Mouse (Mus musculus) testis, postnatal 10 days (tissue): ENCODE results near the gene Olfr707.
"Not testable (repeated sequence)": the region's sequence is repeated elsewhere in the genome, so short reads cannot be mapped to it uniquely, and the experiment has no call there.

Experiments used
- DNase-seq: peaks from one replicate; pipeline ENCODE4 v3.0.0; 2021; ENCODE audit warnings: low spot score

The Olfr707 gene

DNA sequence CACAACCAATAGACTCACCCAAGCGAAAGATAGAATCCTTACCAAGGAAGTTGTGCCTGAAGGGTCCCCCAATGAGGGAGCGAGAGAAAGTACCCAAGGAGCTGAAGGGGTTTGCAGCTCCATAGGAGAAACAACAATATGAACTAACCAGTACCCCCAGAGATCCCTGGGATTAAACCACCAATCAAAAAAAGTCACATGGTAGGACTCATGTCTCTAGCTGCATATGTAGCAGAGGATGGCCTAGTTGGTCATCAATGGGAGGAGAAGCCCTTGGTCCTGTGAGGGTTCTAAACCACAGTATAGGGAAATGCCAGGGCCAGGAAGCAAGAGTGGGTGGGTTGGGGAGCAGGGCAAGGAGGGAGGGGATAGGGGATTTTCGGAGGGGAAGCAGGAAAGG lies at the start of gene Olfr707:
Gene Olfr707, minus strand, starts transcription at position 101 of the 400 bp plus-strand sequence.
- not testable (repeated sequence) for DNase-seq

DNA sequence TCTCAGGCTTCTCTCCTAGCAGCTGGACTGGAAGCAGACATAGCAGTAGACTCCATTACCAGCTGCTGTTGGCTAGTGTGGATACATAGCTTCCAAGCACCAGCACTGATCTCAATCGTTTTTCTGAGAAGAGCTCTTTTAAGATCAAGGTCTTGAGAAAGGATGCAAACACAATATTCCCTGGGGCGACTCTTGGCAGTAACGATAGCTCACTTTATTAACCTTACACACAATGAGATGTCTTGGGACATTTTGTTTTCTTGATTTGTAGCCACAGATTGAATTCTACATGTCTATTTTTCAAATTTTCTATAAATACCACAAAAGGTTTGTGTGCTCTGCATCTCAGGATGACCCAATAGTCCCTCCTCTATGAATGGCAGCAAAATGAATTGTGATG lies 47.2 kb upstream of the Olfr707 start, which contains the start of gene Olfr710:
Gene Olfr710, minus strand, starts transcription at position 101 of the 400 bp plus-strand sequence.
- DNase-seq: no peak

DNA sequence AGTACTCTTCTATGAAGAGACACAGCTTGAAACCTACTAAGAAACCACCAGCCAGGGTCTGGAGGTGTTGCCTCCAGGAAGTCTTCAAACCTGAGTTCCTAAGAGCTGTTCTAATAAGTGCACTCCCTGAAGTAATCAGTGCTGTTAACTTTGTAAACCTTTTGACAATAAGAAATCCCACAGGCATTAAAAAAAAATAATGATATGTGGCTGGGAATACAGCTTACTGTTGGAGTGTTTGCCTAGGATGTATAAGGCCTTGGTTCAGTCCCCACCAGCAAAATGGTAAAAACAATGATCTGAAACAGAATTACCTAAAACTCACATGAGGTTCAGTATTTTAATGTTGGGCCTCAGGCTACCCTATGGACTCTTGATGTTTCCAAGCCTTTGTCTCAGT lies 31.1 kb upstream of the Olfr707 start, which contains the start of gene Olfr709-ps1:
Gene Olfr709-ps1, minus strand, starts transcription at position 101 of the 400 bp plus-strand sequence.
- no peak for DNase-seq

DNA sequence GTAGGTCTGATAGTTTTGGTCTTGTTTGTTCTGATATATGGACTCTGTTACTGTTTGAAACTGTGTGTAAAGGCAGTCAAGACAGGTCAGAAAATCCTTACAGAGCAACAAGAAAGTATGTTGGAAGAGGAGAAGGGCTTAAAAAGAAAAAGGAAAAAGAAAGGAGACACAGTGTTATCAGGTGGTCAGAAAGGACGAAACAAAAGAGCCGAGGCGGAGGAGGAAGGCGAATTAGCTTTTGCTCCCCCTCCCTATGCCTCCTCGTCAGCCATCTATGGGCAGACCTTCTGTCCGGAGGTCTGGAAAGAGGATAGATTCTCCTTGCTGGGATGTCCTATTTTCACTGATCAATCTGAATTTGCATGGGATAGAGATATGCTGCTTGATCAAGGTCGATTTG lies 19.9 kb upstream of the Olfr707 start:
- DNase-seq: peak; percentile 42

DNA sequence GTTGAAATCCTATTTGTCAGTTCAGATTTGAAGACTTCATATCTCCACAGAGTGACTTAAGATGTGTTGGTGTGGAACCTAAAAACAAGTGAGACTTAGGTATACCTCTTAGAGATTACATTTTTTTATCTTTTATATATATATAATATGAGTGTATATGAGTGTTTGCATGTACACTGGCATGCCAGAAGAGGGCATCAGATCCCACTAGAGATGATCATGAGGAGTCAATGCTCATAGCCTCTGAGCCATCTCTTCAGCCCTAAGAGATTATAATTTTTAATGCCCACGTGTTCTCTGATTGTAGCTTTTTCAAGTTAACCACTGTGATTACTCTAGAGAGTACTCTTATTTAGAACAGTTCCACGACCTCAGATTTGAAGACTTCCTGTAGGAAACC lies 6.6 kb upstream of the Olfr707 start, which contains the start of gene Olfr1532-ps1:
Gene Olfr1532-ps1, plus strand, starts transcription at position 326 of the 400 bp plus-strand sequence.
- no peak for DNase-seq

DNA sequence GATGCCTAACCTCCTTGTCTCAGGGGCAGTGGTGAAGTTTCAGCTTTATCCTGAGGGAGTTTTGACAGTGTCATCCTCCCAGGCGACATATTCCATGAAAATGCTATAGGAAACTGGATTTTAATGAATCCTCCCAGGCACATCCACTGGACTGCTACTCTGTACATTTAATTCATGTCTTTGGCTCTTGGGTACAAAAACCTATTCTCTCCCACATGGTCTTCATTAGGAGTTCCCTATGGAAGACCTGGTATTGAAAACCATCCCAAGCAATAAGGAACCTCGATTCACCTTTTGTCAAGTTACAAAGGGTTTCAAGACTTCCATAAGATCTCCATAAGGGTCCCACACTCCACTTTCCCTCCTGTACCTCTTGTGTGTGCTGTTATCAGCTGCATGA lies 13.0 kb downstream of the Olfr707 start, which contains the start of gene Olfr706:
Gene Olfr706, minus strand, starts transcription at position 101 of the 400 bp plus-strand sequence.
- no peak for DNase-seq

DNA sequence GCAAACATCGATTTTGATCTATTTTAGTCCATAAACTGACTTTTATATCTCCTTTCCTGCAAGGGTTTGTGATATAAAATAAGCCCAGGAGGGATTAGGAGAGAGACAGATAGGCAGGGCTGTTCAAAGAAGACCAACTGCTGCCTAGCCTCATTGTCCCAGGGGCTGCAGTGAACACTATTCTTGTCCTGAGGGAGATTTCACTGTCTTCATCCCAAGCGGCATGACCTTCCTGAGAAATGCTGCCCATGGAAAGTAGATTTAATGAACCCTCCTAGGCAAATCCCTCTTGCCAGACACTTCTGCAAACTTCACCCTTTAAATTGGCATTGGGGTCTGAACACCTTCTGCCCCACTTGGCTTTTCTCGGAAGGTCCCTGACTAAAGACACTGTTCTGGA lies 24.2 kb downstream of the Olfr707 start, which contains the start of gene Olfr705:
Gene Olfr705, minus strand, starts transcription at position 101 of the 400 bp plus-strand sequence.
- DNase-seq: no peak

DNA sequence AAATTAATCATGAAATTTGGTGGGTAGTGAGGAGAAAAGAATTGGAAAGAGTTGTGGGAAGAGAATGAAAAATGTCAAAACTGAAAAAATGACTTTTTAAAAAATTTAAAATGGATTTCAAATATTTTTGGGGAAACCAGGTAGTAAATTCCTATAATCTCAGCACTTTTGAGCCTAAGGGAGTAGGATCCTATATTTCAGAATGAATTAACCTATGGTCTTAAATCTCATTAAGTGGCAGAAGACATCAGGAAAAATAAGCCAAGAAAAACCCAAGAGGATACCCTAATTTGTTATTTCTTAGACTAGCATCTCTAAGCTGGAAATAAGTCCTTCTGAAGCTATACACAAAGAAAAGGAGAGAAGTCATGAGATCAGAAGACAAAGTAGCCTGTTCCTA lies 38.2 kb downstream of the Olfr707 start, which contains the start of gene Olfr704:
Gene Olfr704, plus strand, starts transcription at position 301 of the 400 bp plus-strand sequence.
- DNase-seq: no peak

DNA sequence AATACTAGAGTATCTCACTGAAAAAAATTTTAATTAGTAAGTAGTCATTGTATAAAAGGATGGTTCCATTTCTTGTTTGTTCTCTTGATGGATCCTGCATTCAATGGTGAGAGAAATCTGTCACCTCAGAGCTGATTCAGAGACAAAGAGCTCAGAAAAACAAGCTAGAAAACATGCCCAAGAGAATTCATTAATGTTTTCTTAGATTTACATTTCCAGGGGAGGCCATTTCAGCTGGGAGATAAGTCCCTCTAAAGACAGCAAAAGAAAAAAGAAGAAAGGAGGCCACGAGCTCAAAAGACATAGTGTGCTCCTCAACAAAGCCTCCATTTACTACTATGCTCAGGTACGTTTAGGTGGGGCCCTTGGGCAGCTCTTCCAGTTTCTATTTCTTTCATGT lies 58.0 kb downstream of the Olfr707 start, which contains the start of gene Olfr703:
Gene Olfr703, plus strand, starts transcription at position 301 of the 400 bp plus-strand sequence.
- DNase-seq: no peak
